Mouse (Mus musculus): Measurements from ENCODE around the gene Eefsec. TPM values are rescaled to one million over a fixed set of nuclear protein-coding genes. Genes with fewer than 3 reads are reported as not detected.

The Eefsec gene
- polyA plus RNA-seq, 1 experiment from 2014 or later = 33.7 TPM

- Histone ChIP-seq H3K4me3 (replicated peaks) (no peak overlapping the region), H3K9me3 (no peaks in the 10 kb centered on the region), H3K36me3 (replicated peaks) (no peaks in the 10 kb centered on the region), H3K27ac (no peak overlapping the region), H3K4me2 (no peak overlapping the region), H3K9ac (no peak overlapping the region), H3K4me1 (peaks cover 12% of the 10 kb centered on the region; the same call in 1 of the 2 replicates), H3K27me3 (no peaks in the 10 kb centered on the region)
- ATAC-seq (ENCODE audit: low FRiP score) = no peak
- WGBS = 86% methylated on average over 3 of the region's 3 CpGs
Measured at GRCm38 (mm10) chr6:88267068-88267467, 179.3 kb downstream of the Eefsec start.

- no peaks in the 10 kb centered on the region for H3K9me3 ChIP-seq
- H3K36me3 ChIP-seq (replicated peaks) = no peaks in the 10 kb centered on the region
- ATAC-seq (ENCODE audit: low FRiP score) = no peak
- H3K27ac ChIP-seq = no peak overlapping the region
- peaks cover 15% of the 10 kb centered on the region; the same call in 1 of the 2 replicates for H3K4me1 ChIP-seq
- no peak overlapping the region for H3K9ac ChIP-seq
- no peak overlapping the region for H3K4me3 ChIP-seq (replicated peaks)
- no peak overlapping the region for H3K4me2 ChIP-seq
- no peaks in the 10 kb centered on the region for H3K27me3 ChIP-seq
- 82% methylated on average over 3 of the region's 3 CpGs for WGBS
Measured at GRCm38 (mm10) chr6:88266055-88266454, 180.3 kb downstream of the Eefsec start.

GRCm38 (mm10) chr6:88265355-88265754, 181.0 kb downstream of the Eefsec start:
- Histone ChIP-seq H3K9ac (no peak overlapping the region), H3K4me2 (no peak overlapping the region), H3K27me3 (no peaks in the 10 kb centered on the region), H3K4me3 (replicated peaks) (no peak overlapping the region), H3K9me3 (no peaks in the 10 kb centered on the region), H3K36me3 (replicated peaks) (no peaks in the 10 kb centered on the region), H3K27ac (no peak overlapping the region), H3K4me1 (peaks cover 15% of the 10 kb centered on the region; the same call in 1 of the 2 replicates)
- WGBS = 94% methylated on average over 1 of the region's 1 CpGs
- ATAC-seq (ENCODE audit: low FRiP score) = no peak

- H3K27me3 ChIP-seq = no peaks in the 10 kb centered on the region
- H3K9me3 ChIP-seq = no peaks in the 10 kb centered on the region
- no peak overlapping the region for H3K9ac ChIP-seq
- peaks cover 5% of the 10 kb centered on the region for H3K36me3 ChIP-seq (replicated peaks)
- WGBS = 31% methylated on average over 9 of the region's 9 CpGs
- H3K4me1 ChIP-seq = peaks cover 15% of the 10 kb centered on the region; the same call in 1 of the 2 replicates
- ATAC-seq (ENCODE audit: low FRiP score) = no peak
- H3K4me2 ChIP-seq = no peak overlapping the region
- peak overlapping the region; percentile 10 for H3K27ac ChIP-seq
- no peak overlapping the region for H3K4me3 ChIP-seq (replicated peaks)
Measured at GRCm38 (mm10) chr6:88262160-88262559, 184.2 kb downstream of the Eefsec start.

GRCm38 (mm10) chr6:88260645-88261044, 185.7 kb downstream of the Eefsec start:
- Histone ChIP-seq H3K4me3 (replicated peaks) (no peak overlapping the region), H3K4me2 (no peak overlapping the region), H3K9me3 (no peaks in the 10 kb centered on the region), H3K4me1 (peaks cover 15% of the 10 kb centered on the region; the same call in 1 of the 2 replicates), H3K27me3 (no peaks in the 10 kb centered on the region), H3K27ac (no peak overlapping the region), H3K36me3 (replicated peaks) (peaks cover 9% of the 10 kb centered on the region), H3K9ac (no peak overlapping the region)
- WGBS = 97% methylated on average over 3 of the region's 3 CpGs
- ATAC-seq (ENCODE audit: low FRiP score) = no peak

GRCm38 (mm10) chr6:88259621-88260020, 186.7 kb downstream of the Eefsec start:
- no peak overlapping the region for H3K9ac ChIP-seq
- WGBS = 94% methylated on average over 3 of the region's 3 CpGs
- H3K27ac ChIP-seq = no peak overlapping the region
- ATAC-seq (ENCODE audit: low FRiP score) = no peak
- H3K4me3 ChIP-seq (replicated peaks) = no peak overlapping the region
- no peak overlapping the region for H3K4me2 ChIP-seq
- peaks cover 9% of the 10 kb centered on the region for H3K36me3 ChIP-seq (replicated peaks)
- peaks cover 15% of the 10 kb centered on the region; the same call in 1 of the 2 replicates for H3K4me1 ChIP-seq
- no peaks in the 10 kb centered on the region for H3K9me3 ChIP-seq
- H3K27me3 ChIP-seq = no peaks in the 10 kb centered on the region

GRCm38 (mm10) chr6:88255435-88255834, 190.9 kb downstream of the Eefsec start:
- Histone ChIP-seq H3K4me2 (no peak overlapping the region), H3K36me3 (replicated peaks) (peaks cover 9% of the 10 kb centered on the region), H3K4me1 (no peaks in the 10 kb centered on the region), H3K27ac (no peak overlapping the region), H3K9ac (no peak overlapping the region), H3K27me3 (no peaks in the 10 kb centered on the region), H3K4me3 (replicated peaks) (no peak overlapping the region), H3K9me3 (no peaks in the 10 kb centered on the region)
- 91% methylated on average over 4 of the region's 4 CpGs for WGBS
- no peak for ATAC-seq (ENCODE audit: low FRiP score)

GRCm38 (mm10) chr6:88254082-88254481, 192.3 kb downstream of the Eefsec start:
- 83% methylated on average over 6 of the region's 6 CpGs for WGBS
- Histone ChIP-seq H3K27ac (no peak overlapping the region), H3K9me3 (no peaks in the 10 kb centered on the region), H3K4me3 (replicated peaks) (no peak overlapping the region), H3K27me3 (no peaks in the 10 kb centered on the region), H3K4me2 (no peak overlapping the region), H3K9ac (no peak overlapping the region), H3K4me1 (no peaks in the 10 kb centered on the region), H3K36me3 (replicated peaks) (peaks cover 9% of the 10 kb centered on the region)
- no peak for ATAC-seq (ENCODE audit: low FRiP score)

- H3K4me1 ChIP-seq = no peaks in the 10 kb centered on the region
- WGBS = 79% methylated on average over 7 of the region's 7 CpGs
- H3K27me3 ChIP-seq = no peaks in the 10 kb centered on the region
- H3K4me2 ChIP-seq = no peak overlapping the region
- H3K27ac ChIP-seq = no peak overlapping the region
- peaks cover 3% of the 10 kb centered on the region; the same call in 1 of the 2 replicates for H3K36me3 ChIP-seq (replicated peaks)
- no peak overlapping the region for H3K4me3 ChIP-seq (replicated peaks)
- no peaks in the 10 kb centered on the region for H3K9me3 ChIP-seq
- no peak overlapping the region for H3K9ac ChIP-seq
- ATAC-seq (ENCODE audit: low FRiP score) = no peak
Measured at GRCm38 (mm10) chr6:88251798-88252478, 194.4 kb downstream of the Eefsec start.

GRCm38 (mm10) chr6:88251396-88251795, 194.9 kb downstream of the Eefsec start:
- H3K36me3 ChIP-seq (replicated peaks) = peaks cover 3% of the 10 kb centered on the region; the same call in 1 of the 2 replicates
- H3K27me3 ChIP-seq = no peaks in the 10 kb centered on the region
- H3K9ac ChIP-seq = no peak overlapping the region
- H3K4me1 ChIP-seq = no peaks in the 10 kb centered on the region
- no peak for ATAC-seq (ENCODE audit: low FRiP score)
- H3K27ac ChIP-seq = no peak overlapping the region
- H3K9me3 ChIP-seq = no peaks in the 10 kb centered on the region
- no peak overlapping the region for H3K4me3 ChIP-seq (replicated peaks)
- H3K4me2 ChIP-seq = no peak overlapping the region
- 93% methylated on average over 1 of the region's 1 CpGs for WGBS

GRCm38 (mm10) chr6:88249231-88249630, 197.1 kb downstream of the Eefsec start:
- Histone ChIP-seq H3K4me3 (replicated peaks) (no peak overlapping the region), H3K4me2 (no peak overlapping the region), H3K27me3 (peaks cover 4% of the 10 kb centered on the region), H3K9ac (no peak overlapping the region), H3K36me3 (replicated peaks) (no peaks in the 10 kb centered on the region; the same call in 1 of the 2 replicates), H3K4me1 (no peaks in the 10 kb centered on the region), H3K9me3 (no peaks in the 10 kb centered on the region), H3K27ac (no peak overlapping the region)
- 77% methylated on average over 1 of the region's 1 CpGs for WGBS
- ATAC-seq (ENCODE audit: low FRiP score) = no peak

GRCm38 (mm10) chr6:88242604-88243003, 203.7 kb downstream of the Eefsec start:
- Histone ChIP-seq H3K27ac (no peak overlapping the region), H3K4me2 (peak overlapping the region; percentile 15; the same call in 1 of the 2 replicates), H3K9ac (no peak overlapping the region), H3K27me3 (peaks cover 61% of the 10 kb centered on the region), H3K9me3 (no peaks in the 10 kb centered on the region), H3K4me3 (replicated peaks) (no peak overlapping the region), H3K4me1 (peaks cover 5% of the 10 kb centered on the region; the same call in 1 of the 2 replicates), H3K36me3 (replicated peaks) (no peaks in the 10 kb centered on the region)
- 2% methylated on average over 15 of the region's 15 CpGs for WGBS
- peak; percentile 82; the same call in 1 of the 2 replicates for ATAC-seq (ENCODE audit: low FRiP score)

- H3K27me3 ChIP-seq = peaks cover 91% of the 10 kb centered on the region
- 0 out of 2 replicates have a peak overlapping the region, but pooled peaks have one; percentile 18 for H3K9ac ChIP-seq
- 0 out of 2 replicates have a peak overlapping the region, but pooled peaks have one; percentile 6 for H3K27ac ChIP-seq
- H3K9me3 ChIP-seq = no peaks in the 10 kb centered on the region
- peaks cover 27% of the 10 kb centered on the region for H3K4me1 ChIP-seq
- peak overlapping the region; percentile 55; the same call in 1 of the 2 replicates for H3K4me2 ChIP-seq
- H3K36me3 ChIP-seq (replicated peaks) = no peaks in the 10 kb centered on the region
- peak overlapping the region; percentile 22; the same call in 1 of the 2 replicates for H3K4me3 ChIP-seq (replicated peaks)
- ATAC-seq (ENCODE audit: low FRiP score) = peak; percentile 15; the same call in 1 of the 2 replicates
- 12% methylated on average over 7 of the region's 7 CpGs for WGBS
Measured at GRCm38 (mm10) chr6:88236513-88236912, 209.8 kb downstream of the Eefsec start.

Data from forebrain, embryonic 12.5 days (tissue).